Mouse (Mus musculus): ENCODE results near the gene Ms4a6b.
A peak's percentile ranks its signal among the peaks of the same experiment; 100 is the strongest.
"Not testable (repeated sequence)": the region's sequence is repeated elsewhere in the genome, so short reads cannot be mapped to it uniquely, and the experiment has no call there.

The Ms4a6b gene

DNA sequence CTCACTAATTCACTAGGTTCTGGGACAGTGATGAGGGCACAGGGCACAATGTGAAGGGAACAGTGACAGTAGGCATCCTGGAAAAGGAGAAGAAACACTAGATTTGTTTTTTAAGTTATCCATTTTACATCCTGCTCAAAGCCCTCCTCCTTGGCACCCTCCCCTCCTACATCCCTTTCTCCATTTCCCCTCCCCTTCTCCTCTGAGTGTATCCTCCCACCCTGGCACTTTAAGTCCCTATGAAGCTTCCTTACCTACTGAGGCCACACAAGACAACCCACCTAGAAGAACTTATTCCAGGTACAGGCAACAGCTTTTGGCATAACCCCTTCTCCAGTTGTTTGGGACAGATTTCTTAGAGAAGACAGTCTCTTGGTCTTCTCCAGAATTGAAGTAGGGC is at the start of gene Ms4a6b:
Gene Ms4a6b (plus strand): TSS at position 267 of the 400 bp plus-strand sequence.
- DNase-seq: no peak

DNA sequence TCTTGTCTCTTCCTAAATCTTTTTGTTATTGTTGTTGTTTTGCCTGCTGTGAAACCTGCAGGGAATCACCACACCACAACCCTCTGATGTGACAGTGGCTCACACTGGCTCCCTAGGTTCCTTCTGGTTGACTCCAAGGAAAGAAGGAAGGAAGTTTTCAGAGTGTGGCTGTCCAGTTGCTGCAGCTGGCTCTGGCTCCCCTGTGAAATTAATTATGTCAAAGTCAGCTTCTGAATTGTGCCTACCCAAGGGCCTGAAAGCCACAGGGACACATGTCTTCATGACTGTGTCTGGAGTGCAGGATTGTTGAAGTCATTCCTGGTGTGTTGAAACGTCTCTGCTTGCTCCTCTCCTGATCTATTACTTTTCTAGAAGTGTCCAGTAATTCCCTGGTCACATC is 48.0 kb upstream of the Ms4a6b start:
- not testable (repeated sequence) for DNase-seq

DNA sequence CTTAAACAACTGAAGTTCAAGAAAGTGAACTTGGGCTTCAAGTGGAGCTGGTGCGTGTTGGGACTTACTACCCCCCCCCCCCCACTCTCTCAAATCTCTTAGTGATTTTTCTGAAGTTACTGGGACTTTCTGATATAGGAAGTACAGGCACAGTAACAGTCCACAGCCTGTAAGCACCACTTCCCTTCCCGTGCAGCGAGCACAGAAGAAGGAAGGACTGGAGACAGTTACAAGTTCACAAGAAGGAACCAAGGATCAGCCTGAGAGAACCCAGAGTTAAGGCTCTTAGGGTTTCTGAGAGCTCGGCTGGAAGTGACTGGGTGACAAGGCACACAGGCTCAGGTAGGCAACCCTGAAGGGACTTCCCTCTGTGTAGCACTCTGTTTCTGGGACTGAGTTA is 47.1 kb upstream of the Ms4a6b start, which contains the start of gene Ms4a6c:
Gene Ms4a6c (plus strand): TSS at position 152 of the 400 bp plus-strand sequence.
- DNase-seq: peak in 1 of 2 experiments; percentile 45

DNA sequence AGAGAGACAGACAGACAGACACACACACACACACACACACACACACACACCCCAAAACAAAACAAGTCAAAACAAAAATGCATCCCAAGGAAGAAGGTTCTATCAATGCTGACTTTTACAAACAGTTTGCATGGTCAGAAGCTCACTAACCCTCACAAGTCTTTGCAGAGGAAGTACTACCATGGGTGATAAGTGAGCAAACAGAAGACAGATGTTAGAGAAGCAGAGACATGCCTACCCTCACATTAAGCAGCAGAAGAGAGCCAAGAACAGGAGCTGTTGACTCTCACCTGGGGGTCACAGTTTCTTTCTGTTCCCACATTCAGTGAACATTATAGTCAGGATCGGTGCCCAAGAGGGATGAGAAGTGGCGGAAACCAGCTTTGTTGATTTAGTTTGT is 36.6 kb upstream of the Ms4a6b start:
- DNase-seq: no peak

DNA sequence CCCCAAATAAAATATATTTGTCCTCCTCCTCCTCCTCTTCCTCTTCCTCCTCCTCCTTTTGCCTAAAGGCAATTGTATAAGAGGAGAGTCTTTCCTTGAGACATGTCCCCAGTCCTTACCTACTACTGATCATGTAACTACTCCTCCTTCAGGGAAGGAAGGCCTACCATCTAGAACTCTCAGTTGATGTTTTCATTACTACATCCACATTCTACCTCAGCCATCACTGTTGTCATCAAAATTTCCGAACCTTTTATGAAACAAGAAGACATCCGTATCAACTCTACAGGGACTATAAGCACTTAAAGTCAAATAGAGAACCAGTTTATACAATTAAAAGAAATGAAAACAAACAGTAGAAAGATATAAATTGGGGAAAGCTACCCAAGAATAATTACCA is 33.6 kb upstream of the Ms4a6b start:
- no peak for DNase-seq

DNA sequence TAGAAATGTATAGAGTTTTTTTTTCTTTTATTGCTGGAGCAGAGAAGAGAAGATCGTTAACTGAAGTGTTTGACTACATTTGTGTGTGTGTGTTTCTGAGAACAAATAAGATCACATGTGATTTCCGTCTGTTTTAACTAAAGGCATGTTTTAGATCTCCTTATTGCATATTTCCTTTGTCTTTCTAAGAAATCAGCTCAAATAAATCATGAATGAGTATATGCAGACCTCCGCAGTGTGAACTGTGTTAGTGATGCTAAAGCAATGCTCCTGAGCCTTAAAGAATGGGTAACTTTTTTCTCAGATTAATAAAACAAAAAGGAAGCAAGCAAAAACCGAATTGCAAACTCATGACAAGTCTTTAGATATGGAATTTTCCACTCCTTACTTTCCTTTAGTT is 32.4 kb upstream of the Ms4a6b start:
- no peak for DNase-seq

DNA sequence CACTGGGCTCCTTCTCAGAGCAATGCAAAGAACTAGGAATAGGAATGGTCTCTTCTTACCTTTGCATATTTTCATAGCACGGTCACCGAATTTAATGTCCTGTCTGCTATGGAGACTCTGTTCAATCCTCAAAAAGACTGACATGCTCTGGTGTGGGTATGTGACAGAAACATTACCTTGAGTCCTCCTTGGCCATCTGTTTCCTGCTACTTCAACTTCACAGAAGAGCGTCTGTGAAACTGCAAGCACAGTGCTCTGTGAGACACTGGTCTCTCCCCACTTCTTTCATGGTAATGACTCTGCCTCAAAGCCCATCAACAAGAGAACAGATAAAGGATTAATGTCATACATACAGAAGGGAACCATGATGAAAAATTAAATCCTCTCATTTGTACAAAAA is 31.9 kb upstream of the Ms4a6b start:
- peak; percentile 49 to 58 for DNase-seq

DNA sequence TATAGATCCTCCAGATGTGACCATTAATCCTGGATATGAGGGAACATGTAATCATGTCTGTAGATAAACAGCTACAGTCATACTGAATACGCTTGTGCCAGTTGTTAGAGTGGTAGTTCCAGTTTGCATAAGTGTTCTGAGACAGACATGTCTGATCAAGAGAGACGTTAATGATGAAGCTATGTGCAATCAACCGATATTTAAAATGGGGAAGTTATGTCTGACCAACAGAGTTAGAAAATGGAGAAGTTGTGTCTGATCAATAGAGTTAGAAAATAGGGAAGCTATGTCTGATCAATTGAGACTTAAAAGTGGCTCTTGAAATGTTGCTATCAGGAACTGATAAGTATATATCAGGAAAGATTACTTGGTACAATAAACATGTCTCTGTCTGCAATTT is 31.0 kb upstream of the Ms4a6b start:
- peak; percentile 50 to 58 for DNase-seq

DNA sequence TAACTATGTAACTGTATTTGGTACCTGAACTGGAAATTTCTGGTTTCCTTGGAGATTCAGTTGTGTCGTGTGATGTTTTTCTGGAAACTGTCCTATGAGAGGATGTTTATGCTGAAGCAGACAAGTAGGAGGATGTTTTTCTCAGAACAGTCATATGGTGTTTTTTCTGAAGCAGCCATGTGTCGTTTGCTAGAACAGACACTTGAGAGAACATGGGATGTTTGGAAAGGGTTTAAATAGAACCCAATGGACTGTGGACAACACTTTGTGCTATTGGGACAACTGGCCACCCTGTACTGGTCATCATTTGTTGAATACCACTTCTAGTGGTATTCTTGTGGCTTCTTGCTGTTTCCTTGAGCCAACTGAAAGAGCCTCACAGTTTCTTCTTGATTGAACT is 30.6 kb upstream of the Ms4a6b start, which contains the start of gene Gm8369:
Gene Gm8369 (plus strand): TSS at position 193 of the 400 bp plus-strand sequence.
- peak; percentile 58 to 63 for DNase-seq

DNA sequence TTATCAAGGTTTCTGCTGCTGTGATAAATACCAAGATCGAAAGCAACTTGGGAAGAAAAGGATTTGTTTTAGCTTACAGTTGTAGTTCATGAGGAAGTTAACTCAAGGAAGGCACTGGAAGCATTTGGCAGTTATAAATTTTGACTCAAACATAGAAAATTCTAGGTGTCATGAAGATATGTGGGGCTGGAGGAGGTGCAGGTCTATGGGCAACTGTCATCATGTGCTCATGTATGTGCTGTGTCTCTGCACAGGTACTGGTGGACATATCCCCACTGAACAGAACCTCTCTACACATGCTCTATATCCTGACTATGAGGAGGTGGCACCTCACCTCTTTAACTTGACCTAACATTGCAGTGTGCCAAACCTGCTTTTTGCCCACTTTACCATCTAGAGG is 29.7 kb upstream of the Ms4a6b start:
- DNase-seq: no peak

DNA sequence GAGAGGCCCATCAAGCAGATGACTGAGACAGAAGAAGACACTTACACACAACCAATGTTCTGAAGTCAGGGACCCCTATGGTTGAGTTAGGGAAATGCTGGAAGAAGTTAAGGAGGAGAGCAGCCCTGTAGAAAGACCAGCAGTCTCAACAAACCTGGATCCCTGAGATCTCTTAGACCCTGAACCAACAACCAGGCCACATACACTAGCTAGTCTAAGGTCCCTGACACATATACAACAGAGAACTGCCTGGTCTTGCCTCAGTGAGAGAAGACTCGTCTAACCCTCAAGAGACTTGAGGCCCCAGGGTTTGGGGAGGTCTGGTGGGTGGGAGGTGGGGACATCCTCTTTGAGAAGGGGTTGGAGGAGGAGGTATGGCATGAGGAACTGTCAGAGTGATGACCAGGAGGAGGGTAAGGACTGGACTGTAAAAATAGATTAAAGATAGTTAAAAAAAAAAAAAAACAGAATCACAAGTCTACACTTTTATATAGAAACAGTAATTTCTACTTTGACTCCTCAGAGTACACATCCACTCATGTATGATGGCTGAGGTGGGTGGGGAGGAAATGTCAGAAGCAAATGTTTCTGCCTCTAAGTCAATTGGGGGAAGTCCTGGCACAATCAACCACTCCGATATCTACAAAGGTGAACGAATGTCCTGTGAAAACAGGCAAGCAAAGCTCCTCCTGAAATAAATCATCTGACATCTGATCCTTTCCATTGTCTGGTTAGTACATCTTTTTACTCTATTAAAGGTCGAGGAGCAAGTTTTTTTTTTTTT is 24.7 kb upstream of the Ms4a6b start:
- peak; percentile 66 to 74 for DNase-seq

DNA sequence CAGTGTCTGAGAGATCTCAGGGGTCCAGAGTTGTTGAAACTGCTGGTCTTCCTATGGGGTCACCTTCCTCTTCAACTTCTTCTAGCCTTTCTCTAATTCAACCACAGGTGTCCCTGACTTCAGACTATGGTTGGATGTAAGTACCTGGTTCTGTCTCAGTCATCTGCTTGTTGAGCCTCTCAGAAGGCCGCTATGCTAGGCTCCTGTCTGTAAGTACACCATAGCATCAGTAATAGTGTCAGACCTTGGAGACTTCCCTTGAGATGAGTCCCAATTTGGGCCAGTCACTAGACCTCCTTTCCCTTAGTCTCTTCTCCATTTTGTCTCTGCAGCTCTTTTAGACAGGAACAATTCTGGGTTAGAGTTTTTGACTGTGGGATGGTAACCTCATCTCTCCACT is 23.6 kb upstream of the Ms4a6b start:
- DNase-seq: peak in 1 of 2 experiments; percentile 44

DNA sequence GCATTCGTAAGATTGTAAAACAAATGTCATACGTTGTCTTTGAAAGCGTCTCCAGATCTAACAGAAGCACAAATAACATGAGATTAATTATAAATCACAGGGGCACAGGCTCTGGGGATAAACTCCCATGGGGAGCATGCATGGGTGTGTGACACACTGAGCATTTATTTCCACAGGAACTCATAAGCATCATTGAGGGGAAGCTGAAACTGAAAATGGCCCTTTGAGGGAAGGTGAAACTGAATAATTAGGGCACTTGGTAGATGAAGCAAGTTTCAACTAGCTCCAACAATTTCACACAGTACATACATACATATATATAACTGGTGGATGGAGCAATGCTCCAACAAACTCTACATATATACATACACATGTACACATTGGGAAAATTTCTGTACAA is 21.8 kb upstream of the Ms4a6b start:
- peak; percentile 68 to 72 for DNase-seq

DNA sequence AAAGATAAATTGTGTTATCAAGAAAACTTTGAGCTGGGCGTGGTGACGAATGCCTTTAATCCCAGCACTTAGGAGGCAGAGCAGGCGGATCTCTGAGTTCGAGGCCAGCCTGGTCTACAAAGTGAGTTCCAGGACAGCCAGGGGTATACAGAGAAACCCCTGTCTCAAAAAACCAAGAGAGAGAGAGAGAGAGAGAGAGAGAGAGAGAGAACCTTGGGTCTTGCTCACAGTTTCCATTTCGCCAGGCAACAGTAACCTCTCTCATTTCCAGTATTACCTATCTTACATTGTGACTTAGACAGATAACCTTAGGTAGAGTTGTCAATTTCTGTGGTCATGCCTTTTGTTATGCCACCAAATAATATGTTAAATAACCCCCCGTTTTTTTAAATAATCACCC is 20.0 kb upstream of the Ms4a6b start:
- DNase-seq: no peak

DNA sequence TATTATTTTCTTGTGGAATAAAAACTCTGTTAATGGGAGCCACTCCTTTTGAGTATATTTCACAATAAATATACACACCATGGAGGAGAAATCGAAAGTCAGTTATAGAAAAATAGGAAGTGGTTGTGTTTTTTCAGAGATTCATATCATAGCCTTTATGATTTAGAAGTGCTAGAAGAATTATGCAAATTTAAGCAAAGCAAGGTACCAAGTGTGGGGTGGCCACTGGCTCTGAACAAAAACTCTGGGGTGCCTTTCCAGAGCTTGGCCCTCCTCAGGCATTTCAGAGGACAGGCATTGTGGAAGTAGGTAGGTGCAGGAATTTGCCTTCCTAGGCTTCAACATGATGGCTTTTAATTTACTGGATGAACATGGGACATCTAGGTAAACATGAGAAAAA is 19.0 kb upstream of the Ms4a6b start:
- peak; percentile 60 to 62 for DNase-seq

DNA sequence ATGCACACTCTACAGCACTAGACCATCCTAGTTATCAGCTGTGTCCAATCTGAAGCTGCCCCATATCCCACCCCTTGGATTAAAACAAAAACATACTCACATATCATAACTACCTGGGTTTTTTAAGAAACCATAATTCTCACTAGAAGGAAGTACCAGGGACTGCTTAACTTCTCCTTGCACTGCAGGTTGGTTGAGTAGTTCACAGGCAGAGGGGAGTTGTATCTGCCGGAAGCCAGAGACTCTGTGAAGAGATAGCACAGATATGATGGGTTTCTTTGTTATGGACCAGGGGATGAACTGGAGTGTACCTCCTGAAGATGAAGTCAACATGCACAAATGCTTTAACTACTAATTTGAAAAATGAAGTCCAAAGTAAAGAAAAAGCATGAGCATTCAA is 15.5 kb upstream of the Ms4a6b start:
- DNase-seq: no peak

DNA sequence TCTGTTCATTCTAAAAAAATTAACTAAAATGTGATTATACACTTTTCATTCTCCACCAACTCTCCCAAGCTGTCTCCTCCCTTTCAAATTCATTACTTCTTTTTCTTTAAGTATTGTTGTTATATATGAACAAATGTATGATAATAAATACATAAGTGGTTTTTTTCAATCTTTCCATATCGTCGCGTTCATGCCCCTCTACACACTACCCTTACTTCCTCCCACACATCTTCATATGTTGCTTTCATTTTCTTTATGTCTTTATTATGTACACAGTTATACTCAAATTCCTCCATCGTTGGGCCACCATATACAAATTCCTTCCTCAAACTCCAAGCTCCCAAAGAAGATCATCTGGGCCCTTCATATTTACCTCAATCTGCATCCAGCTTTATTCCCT is 15.0 kb upstream of the Ms4a6b start:
- DNase-seq: no peak

DNA sequence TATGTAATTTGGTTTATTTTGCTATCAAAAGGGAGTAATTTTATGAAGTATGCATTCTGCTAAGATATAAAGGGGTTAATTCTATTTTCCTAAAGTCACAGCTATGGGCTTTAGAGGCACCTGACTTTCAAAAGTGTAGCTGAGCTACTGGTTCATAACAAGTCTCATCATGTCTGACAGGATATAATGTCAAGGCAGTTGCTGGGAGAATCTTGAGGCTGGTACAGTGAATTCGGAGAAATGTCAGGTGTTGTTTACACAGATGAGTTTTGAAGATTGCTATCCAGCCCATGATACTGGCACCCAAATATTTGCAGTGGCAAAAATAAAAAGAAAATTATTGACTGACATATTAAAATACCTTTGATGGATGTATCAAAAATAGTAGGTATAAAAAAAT is 11.5 kb upstream of the Ms4a6b start:
- no peak for DNase-seq

DNA sequence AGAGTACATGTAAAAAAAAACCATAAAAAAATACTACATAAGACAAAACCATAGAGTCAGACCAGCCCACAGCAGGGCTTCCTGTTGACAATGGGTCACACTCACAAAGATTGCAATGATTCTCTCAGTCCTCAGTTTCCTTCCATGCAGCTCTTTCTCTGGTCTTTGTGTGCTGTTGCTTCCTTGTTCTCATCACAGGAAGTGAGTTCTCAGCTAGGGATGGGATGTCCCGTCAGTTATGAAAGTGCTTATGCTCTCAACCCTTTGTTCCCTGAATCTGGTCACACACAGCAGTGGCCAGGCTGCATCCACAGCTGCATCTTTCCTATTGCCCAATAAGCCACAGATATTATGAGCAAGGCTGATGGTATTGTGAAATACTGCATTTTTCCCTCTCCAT is 2.9 kb upstream of the Ms4a6b start:
- DNase-seq: no peak

DNA sequence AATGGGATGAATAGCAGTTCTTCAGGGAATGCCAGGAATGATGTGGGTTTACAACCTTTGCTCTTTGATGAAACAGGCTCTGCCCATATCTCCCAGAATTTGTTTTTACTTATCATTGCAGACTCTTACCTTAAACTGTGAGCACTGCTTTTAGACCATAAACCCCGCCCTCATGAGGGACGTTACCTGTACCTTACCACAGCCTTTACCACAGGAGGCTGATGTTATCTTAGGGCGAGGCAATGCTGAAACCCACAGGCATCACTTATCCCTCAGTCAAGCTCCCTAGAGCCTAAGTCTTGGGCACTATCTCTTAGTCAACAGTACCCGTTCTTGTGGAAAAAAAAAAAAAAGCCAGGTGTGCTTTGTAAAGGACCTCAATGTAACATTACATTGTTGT is 533 bp downstream of the Ms4a6b start:
- DNase-seq: no peak

DNA sequence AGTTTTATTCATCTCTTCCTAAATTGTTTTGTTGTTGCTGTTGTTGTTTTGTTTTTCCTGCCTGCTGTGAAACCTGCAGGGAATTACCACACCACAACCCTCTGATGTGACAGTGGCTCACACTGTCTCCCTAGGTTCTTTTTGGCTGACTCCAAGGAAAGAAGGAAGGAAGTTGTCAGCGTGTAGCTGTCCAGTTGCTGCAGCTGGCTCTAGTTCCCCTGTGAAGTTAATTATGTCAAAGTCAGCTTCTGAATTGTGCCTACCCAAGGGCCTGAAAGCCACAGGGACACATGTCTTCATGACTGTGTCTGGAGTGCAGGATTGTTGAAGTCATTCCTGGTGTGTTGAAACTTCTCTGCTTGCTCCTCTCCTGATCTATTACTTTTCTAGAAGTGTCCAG is 1.1 kb downstream of the Ms4a6b start:
- not testable (repeated sequence) for DNase-seq

DNA sequence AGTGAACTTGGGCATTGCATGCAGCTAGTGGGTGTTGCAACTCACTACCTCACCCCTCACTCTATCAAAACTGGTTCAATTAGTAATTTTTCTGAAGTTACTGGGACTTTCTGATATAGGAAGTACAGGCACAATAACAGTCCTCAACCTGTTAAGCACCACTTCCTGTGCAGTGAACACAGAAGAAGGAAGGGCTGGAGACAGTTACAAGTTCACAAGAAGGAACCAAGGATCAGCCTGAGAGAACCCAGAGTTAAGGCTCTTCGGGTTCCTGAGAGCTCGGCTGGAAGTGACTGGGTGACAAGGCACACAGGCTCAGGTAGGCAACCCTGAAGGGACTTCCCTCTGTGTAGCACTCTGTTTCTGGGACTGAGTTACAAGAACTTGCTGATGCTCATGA is 2.0 kb downstream of the Ms4a6b start:
- peak in 1 of 2 experiments; percentile 27 for DNase-seq

DNA sequence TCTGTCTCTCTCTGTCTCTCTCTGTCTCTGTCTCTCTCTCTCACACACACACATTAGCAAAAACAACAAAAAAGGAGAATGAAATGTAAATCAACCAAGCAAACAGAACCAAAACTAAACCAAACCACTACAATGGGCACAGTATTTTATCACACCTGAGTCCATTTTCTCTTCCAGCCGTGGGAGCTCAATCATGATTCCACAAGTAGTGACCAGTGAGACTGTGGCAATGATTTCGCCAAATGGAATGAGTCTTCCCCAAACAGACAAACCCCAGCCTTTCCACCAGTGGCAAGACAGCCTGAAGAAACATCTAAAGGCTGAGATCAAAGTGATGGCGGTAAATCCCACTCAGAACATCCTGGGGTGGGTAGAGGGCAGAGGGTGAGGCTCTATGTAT is 3.8 kb downstream of the Ms4a6b start:
- no peak for DNase-seq

DNA sequence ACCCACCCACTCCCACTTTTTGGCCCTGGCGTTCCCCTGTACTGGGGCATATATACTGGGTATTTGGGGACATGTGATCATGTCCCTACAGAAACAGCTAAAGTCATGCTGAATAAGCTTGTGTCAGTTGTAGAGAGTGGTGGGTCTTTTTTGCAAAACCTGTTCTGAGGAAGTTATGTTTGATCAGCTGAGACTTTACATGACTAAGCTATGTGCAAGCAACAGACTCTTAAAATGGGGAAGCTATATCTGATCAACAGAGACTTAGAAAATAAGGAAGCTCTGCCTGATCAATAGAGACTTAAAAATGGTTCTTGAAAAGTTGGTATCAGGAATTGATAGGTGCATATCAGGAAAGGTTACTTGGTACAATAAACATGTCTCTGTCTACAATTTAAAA is 17.1 kb downstream of the Ms4a6b start:
- no peak for DNase-seq

DNA sequence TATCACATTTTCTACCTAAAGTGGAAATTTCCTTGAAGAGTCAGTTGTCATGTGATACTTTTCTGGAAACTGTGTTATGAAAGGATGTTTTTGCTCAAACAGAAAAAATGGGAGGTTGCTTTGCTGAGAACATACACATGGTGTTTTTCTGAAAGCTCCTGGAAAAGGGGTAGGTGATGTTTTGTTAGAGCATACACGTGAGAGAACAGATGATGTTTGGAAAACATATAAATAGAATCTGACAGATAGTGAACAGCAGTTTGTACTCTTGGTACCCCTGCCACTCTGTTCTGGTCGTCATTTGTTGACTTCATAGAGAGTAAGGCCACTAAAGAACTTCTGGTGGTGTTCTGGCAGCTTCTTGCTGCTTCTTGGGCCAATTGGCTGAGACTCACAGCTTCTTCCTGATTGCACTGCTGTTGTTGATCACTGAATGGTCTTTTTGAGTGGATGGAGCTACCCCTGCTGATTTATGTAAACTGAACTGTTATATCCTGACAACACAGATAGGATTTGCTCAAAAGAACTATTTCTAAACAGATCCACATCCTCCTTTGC is 17.7 kb downstream of the Ms4a6b start:
- DNase-seq: no peak
